Mouse (Mus musculus) lung, postnatal 36 days (tissue): ENCODE measurements at regions not wholly inside any gene's neighbourhood (a gene's known extent, or its start where the extent isn't known, plus 50 kb on each side); places are given as distances from the start of the nearest gene placed in this dataset.

ENCODE experiments used
- DNase-seq: peaks from one replicate; pipeline ENCODE4 v3.0.0; 2022; ENCODE audit warnings: mixed read lengths

GRCm38 (mm10) chr13:99056432-99057292 lies 72.3 kb upstream of the 1700024P04Rik start:
- DNase-seq: peak; percentile 25

DNA sequence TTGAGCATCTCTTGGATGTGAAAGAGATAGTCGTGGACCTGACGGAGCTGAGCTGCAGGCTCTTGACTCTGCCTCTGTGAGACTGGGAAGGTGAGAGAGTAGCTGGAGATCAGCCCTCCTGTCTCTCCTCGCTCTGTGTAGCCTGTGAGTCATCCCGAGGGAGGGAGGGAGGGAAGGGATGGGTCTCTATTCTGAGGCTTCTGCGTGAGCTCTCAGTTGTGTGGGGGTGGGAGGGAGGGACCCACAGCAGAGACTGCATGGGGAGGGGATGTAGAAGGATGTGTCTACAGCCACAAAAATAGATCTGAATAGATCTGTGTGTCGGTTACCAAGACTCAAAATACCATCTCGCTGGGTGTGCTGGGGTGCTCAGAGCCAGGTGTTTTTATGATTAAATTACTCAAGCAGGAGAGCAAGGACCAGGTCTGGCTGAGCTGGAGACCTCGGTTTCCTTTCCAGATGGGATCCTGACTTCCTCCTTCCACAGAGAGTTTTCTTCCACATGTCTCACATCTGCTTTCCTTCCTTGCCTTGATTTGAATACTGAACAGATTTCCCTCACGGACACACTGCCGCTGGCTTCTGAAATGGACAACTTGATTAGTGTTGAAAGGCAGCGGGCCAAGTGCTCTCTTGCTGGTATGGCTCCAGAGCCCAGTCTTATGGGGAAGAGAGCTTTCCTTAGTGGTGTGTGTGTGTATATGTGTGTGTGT lies 71.4 kb upstream of the 1700024P04Rik start:
- peak; percentile 36 for DNase-seq

DNA sequence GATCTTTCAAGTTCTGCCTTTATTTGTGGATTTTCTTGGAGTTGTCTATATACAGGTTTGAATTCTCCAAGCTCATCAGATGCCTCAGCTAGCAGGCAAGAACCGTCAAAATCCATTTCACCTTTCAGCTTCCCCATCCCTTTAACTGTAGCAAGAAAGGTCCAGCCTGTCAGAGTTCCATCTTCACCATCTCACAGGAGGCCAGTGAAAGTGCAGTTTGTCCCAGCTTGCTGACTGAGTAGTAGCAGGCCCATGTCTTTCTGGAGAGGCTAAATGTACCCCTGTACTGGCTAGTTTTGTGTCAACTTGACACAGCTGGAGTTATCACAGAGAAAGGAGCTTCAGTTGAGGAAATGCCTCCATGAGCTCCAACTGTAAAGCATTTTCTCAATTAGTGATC lies 67.7 kb upstream of the 1700024P04Rik start:
- DNase-seq: no peak

DNA sequence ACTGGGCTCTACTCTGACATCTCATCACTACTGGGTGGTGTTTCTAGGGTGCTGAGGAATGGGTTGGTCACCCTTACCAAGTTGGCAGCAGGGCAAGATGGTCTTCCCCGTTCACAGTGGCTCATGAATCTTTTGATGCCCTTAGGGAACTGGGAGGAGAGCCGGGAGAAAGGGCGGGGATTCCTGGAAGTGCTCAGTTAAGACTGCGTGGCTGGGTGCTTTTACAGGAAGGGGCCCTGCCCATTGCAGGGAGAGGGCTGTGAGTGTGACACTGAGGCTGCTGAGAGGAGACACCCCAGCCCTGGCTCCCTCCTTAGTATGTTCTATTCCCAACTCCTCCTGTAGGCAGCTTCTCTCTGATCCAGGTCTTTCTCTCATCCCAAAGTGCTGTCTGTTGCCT lies 65.3 kb upstream of the 1700024P04Rik start:
- DNase-seq: no peak

- DNase-seq: no peak
Observed at GRCm38 (mm10) chr13:99048651-99049100, 64.3 kb upstream of the 1700024P04Rik start.

DNA sequence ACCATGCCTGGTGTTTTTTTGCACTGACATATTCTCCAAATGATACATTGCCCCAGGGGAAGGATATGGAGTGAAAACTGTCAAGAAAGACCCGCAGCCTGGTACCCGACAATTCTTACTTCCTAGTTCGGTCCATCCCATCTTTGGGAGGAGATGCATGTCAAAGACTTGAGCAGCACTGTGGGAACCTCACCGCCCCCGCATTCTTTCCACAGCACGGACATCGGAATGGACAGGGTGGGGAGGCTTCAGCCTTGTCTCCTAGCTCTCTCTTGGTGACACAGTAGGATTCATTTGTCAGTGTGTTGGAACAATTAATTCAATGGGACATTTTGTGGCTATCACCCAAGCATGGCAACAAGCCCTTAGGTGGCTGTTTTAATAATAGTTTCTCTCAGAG lies 62.9 kb upstream of the 1700024P04Rik start:
- DNase-seq: no peak

DNA sequence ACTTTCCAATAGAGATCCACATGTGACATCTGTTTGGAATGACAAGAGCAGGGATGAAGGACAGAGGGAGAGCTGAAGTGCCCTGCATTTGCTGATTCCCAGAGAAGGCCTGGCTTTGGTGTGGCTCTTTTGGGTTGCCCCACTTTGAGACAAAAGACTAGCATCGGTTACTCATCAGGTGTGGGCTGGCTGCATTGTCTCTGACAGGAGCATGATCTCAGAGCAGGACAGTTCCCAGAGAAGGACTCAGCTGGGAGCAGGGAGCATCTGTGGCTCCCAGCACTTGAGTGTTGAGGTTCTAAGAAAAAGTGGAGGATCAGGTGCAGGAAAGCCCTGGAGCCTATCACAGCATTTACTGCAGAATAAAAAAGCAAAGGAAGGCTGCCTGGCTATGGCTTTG lies 62.4 kb upstream of the 1700024P04Rik start:
- DNase-seq: no peak

DNA sequence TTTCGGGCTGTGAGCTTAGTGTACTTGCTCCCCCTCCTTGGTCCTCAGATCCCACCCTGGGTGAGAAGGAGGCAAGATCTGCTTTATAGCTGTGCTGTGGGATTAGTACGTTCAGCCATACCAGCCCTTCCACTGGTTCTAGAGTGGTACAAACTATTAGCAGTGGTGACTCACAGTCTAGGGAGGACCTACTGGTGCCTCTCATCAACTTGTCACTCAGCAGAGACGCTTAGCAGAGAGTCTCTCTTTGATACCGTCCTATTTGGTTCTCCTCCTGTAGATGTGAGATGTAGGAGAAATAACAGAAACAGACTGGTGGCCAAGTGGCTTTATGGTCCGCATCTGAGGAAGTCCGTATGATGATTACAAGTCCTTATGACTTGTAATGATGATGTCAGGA lies 57.7 kb upstream of the 1700024P04Rik start:
- DNase-seq: no peak

- no peak for DNase-seq
Observed at GRCm38 (mm10) chr13:99041256-99041655, 56.9 kb upstream of the 1700024P04Rik start.

GRCm38 (mm10) chr13:99040846-99041245 lies 56.5 kb upstream of the 1700024P04Rik start:
- no peak for DNase-seq

DNA sequence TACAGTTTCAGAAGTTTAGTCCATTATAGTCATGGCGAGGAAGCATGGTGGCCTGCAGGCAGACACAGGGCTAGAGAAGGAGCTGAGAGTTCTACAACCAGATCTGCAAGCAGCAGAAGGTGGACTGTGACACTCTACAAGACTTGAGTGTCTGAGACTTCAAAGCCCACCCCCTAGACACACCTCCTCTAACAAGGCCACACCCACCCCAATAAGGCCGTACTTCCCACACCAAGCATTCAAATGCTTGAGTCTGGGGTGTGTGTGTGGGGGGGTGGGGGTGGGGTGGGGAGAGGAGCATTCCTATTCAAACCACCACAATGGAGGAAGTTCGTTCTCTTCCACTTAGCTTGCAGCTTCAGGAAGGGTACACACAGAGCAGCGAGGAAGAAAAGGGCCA lies 55.8 kb upstream of the 1700024P04Rik start:
- DNase-seq: no peak

DNA sequence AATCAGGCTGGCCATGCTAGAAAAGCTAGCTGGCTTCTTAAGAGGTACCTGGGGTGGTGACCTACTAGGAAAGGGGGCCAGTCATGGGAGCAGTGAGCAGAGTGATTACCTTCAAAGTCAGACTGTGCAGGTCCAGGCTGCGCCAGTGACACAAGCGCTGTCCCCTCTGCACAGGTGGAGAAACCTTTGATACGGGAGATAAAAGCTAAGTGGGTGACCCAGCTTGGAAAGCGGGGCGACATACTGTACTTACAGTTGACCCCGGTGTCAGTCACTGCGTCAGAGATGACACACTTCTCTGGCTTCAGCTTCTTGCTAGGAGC lies 54.7 kb upstream of the 1700024P04Rik start:
- DNase-seq: no peak

DNA sequence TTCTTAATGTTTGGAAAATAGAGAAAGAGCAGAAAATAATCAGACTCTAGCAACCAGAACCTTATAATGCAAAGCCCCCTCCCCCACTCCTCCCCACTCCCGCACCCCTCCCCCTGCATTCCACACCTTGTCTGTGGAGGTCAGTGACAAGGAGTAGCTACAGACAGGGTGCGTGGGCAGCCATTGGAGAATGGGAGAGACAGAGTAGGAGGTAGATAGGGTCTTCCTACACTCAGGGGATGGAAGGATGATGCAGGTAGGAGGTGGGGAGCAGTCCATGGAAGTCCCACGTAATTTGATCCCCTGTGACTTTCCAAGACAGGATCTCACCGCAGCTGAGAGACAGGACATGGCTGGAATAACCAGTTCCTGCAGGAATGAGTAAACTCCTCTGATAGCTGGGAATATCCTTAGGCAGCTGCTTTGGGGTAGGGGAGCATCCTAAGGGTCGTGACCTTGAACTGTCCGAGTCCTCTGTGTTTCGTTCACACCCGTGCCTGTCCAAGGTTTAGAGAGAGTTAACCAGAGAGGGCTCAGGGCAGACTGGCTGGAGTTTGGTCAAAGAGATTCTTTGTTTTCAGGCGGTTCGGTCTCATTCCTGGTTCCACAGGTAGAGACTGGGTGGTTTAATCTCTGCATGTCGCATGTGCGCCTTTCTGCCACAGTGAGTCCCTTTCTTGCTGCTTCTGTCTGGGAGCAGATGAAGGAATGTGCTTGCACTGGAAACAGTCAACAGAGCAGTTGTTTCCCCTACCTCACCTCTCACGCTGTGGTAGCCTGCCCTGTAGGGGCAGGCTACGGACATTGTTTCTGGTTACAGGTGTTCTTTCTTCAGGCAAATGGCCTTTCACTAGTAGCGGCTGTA lies 54.1 kb upstream of the 1700024P04Rik start:
- no peak for DNase-seq

- no peak for DNase-seq
Observed at GRCm38 (mm10) chr13:99037131-99037530, 52.8 kb upstream of the 1700024P04Rik start.
